Mouse (Mus musculus): ENCODE results near the gene Prox2. TPM values are rescaled to one million over a fixed set of nuclear protein-coding genes. Genes with fewer than 3 reads are reported as not detected.
A peak's percentile ranks its signal among the peaks of the same experiment; 100 is the strongest.

The Prox2 gene
- total RNA-seq, 2 experiments from 2014 or later: 6.2 to 7.5 TPM

- DNase-seq: no peak
Observed at GRCm38 (mm10) chr12:85131361-85131760, 20.8 kb upstream of the Prox2 start.

- no peak for DNase-seq
Observed at GRCm38 (mm10) chr12:85129426-85129978, 18.9 kb upstream of the Prox2 start.

- DNase-seq: no peak
Observed at GRCm38 (mm10) chr12:85126986-85127603, 16.5 kb upstream of the Prox2 start.

GRCm38 (mm10) chr12:85124751-85125150 is 14.2 kb upstream of the Prox2 start:
- no peak for DNase-seq

- no peak for DNase-seq
Observed at GRCm38 (mm10) chr12:85123645-85124044, 13.1 kb upstream of the Prox2 start.

GRCm38 (mm10) chr12:85123108-85123530 is 12.6 kb upstream of the Prox2 start:
- DNase-seq: no peak

- no peak for DNase-seq
Observed at GRCm38 (mm10) chr12:85121806-85122459, 11.4 kb upstream of the Prox2 start.

- peak; percentile 45 for DNase-seq
Observed at GRCm38 (mm10) chr12:85115678-85116077, 5.1 kb upstream of the Prox2 start.

- DNase-seq: no peak
Observed at GRCm38 (mm10) chr12:85113917-85114316, 3.4 kb upstream of the Prox2 start.

GRCm38 (mm10) chr12:85113337-85113736 is 2.8 kb upstream of the Prox2 start:
- DNase-seq: no peak

- no peak for DNase-seq
Observed at GRCm38 (mm10) chr12:85112550-85113251, 2.1 kb upstream of the Prox2 start.

GRCm38 (mm10) chr12:85110011-85110697 is 405 bp downstream of the Prox2 start:
- peak; percentile 48 for DNase-seq

- DNase-seq: no peak
Observed at GRCm38 (mm10) chr12:85109426-85109825, 1.1 kb downstream of the Prox2 start.

- no peak for DNase-seq
Observed at GRCm38 (mm10) chr12:85108643-85109042, 1.9 kb downstream of the Prox2 start.

GRCm38 (mm10) chr12:85106292-85106691 is 4.3 kb downstream of the Prox2 start:
- DNase-seq: no peak

GRCm38 (mm10) chr12:85104789-85105188 is 5.8 kb downstream of the Prox2 start:
- DNase-seq: peak; percentile 38

GRCm38 (mm10) chr12:85103096-85103495 is 7.5 kb downstream of the Prox2 start:
- DNase-seq: no peak

- no peak for DNase-seq
Observed at GRCm38 (mm10) chr12:85101521-85102106, 8.9 kb downstream of the Prox2 start.

GRCm38 (mm10) chr12:85101001-85101400 is 9.6 kb downstream of the Prox2 start:
- DNase-seq: no peak

GRCm38 (mm10) chr12:85095859-85096258 is 14.7 kb downstream of the Prox2 start:
- DNase-seq: no peak

- DNase-seq: no peak
Observed at GRCm38 (mm10) chr12:85095146-85095545, 15.4 kb downstream of the Prox2 start.

GRCm38 (mm10) chr12:85094706-85095105 is 15.9 kb downstream of the Prox2 start:
- peak; percentile 63 for DNase-seq
